Mouse (Mus musculus) splenic B cell, adult 2 months (primary cell): ENCODE results near the gene Scrn1.

ENCODE experiments used
- DNase-seq: peaks from one replicate; pipeline ENCODE4 v3.0.0-alpha.2; 2011; ENCODE audit warnings: low read depth, low spot score
- H3K27me3 ChIP-seq: 2 replicates; pipeline ENCODE4 v1.6.1; 2012; ENCODE audit warnings: mild to moderate bottlenecking, low read length, moderate library complexity, mixed read lengths; ENCODE audit not compliant: control insufficient read depth, poor library complexity, insufficient read depth, severe bottlenecking
- H3K36me3 ChIP-seq: 2 replicates; pipeline ENCODE4 v1.6.1; 2012; ENCODE audit warnings: mild to moderate bottlenecking, low read length, moderate library complexity, mixed read lengths; ENCODE audit not compliant: control insufficient read depth, poor library complexity, insufficient read depth, severe bottlenecking

Scrn1 gene

DNA sequence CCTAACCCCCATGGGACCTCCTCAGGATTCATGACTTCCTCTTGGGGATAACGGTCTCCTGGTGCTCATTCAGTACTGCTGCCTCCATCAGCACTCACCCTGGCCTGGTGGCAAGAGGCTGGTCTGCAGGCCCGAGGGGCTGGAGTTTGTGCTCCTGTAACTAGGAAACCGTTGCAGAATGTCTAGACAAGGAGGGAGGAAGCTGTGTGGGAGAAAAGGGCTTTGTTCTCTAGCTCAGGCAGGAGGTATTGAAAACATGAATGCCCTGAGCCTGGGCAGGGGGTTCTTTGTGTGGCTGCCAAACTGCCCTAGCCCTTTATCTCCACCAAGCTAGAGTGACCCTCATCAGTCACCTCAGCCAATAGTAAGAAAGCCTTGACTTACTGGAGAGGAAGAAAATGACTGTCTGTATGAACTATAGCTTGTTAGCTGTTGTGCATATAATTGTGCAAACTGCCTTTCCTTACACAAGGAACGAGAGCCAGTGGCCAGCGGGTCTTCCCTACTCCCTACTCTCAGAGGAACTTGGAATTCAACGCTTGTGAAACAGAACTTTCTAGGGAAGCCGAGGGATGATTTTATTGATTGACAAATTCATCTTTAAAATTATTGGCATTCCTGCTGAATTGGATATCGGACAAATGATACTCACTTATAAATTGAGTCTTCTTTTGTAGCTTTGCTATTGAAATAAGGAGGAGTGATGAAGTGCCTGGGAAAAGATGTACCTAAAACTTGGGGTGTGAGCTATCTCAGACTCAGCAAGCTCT, 11.8 kb downstream of the Scrn1 start:
- Histone ChIP-seq H3K27me3 (no peaks in the 10 kb centered on the region), H3K36me3 (no peaks in the 10 kb centered on the region)
- no peak for DNase-seq

DNA sequence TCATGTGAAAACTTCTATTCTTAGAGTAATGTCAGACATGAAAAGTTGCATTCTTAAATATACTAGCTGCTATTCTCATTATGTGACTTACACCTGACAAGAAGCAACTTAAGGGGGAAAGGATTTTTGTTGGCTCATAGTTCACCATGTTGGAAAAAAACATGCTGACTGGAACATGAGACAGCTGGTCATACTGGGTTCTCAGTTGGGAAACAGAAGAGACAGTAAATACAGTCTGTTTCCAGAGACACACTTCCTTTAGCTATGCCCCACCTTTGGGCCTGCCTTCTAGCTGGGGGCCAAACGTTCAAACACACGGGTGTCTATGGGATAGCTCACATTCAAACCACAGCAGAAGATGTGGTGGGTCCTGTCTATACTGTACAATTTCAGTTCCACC, 12.7 kb downstream of the Scrn1 start:
- Histone ChIP-seq H3K27me3 (no peaks in the 10 kb centered on the region), H3K36me3 (no peaks in the 10 kb centered on the region)
- DNase-seq = no peak

DNA sequence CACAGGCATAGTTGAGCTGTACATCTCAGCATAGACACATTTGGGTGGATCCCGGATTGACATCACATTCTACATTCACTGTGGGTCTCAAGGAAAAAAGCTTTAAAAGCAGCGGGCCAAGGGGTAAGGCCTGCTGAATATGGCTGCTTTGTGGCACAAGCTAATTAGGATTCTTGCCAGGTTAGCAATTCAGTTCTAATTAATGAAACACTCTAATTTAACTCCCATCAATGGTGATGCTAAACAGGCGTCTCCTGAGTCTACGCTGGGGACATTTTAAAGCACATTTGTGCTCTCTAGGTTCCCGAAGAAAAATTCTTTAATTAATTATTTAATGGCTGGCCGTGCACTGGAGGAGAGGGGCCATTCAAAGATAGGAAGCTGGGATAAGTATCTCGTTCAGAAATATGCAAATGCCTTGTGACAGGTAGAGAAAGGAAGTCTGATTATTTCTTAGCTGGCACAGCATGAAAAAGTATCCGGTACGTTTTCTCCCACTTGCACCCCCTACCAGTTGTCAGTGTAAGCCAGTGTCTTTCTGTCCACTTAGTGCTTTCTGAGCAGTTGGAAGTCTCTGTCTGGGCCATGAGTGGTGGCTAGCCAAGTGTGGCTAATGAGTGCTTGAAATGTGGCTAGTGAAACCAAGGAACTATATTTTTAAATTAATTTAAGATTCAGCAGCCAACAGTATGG, 13.4 kb downstream of the Scrn1 start:
- DNase-seq = no peak
- H3K36me3 ChIP-seq = no peaks in the 10 kb centered on the region
- no peaks in the 10 kb centered on the region for H3K27me3 ChIP-seq

DNA sequence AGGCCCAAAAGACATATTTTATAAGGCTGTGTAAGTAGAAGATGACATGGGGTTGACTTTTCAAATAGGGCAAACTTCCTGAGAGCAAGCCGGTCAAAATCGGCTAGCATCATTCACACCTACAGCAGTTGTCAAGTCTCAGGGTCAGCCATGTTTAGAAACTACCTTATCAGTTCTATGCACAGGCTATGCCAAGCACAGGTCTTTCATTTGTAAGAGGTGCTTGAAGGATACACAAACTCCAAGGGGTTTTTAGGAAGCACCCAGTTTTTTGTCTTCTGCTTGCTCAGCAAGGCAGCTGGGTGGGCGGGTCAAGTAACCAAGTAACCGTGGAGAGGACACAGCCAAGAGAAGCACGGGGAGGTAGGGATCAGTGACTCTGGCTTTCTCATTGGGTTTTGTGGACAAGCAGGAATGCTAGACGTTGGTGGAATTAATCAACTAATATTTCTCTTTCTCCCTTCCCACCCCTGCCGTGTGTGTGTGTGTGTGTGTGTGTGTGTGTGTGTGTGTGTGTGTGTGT, 15.4 kb downstream of the Scrn1 start:
- no peak for DNase-seq
- no peaks in the 10 kb centered on the region for H3K27me3 ChIP-seq
- H3K36me3 ChIP-seq = no peaks in the 10 kb centered on the region

DNA sequence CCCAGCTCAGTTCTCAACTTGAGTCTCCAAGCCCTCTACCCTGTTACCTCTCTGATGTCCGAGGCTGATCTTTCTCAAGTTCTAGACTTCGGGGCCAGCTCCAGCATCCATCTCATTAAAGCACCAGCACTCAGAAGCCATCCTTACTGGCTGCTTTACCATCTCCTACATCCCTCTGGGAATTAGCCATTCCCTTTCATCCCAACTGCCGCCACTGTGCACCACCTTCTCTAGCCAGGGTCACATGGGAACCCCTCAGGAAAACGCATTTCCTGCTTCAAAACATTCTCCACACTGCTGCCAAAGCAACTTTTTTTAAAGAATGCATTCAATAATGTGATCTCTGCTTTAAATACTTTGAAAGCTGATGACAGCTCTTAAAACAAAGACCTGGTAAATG, 17.0 kb downstream of the Scrn1 start:
- Histone ChIP-seq H3K27me3 (no peaks in the 10 kb centered on the region), H3K36me3 (no peaks in the 10 kb centered on the region)

DNA sequence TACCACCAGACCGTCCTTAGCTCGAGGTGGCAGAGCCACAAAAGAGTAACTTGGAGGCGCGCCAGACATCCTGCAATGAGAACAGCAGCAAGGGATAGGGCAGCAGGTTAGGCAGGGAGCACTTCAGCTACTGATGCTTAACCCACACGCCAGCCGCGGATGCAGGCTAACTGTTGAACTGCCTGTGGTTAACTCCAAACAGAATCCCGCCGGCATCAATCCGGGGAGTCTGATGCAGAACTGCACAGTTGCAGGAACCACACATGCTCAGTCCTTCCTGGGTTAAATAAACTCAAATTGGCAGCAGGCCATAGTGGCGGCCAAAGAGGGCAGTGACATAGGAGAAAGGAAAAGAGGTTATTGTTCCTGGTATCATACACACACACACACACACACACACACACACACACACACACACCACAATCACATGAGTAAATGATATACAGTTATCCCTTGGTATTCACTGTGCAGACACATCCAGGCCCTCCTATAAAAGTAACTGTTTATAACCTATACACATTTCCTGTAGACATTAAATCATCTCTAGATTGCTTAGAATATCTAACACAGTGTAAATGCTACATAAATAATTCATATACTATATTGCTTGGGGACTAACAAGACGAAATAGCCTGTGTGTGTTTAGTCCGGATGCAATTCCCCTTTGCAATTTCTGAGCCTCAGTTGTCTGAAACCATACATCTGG, 17.8 kb downstream of the Scrn1 start:
- H3K27me3 ChIP-seq = no peaks in the 10 kb centered on the region
- DNase-seq = no peak
- H3K36me3 ChIP-seq = no peaks in the 10 kb centered on the region

More for the DNA sequence above, 17.0 kb downstream of the Scrn1 start:
- no peak for DNase-seq

DNA sequence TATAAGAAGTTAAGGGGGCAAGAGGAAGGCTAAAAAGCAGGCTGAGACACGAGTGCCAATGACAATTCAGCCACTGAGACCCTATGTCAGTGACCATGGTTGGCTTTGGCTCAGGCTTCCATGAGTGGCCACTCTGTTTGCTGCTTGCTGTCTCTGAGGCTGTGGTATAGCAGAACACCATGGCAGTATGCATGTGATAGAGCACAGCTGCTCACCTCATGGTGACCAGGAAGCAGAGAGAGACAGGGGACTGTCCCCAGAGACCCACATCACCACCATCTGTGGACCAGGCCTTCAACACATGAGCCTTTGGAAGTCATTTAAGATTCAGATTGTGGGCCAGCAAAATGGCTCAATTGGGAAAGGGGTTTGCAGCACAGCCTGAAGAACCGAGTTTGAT, 22.6 kb downstream of the Scrn1 start:
- DNase-seq = no peak
- Histone ChIP-seq H3K36me3 (no peaks in the 10 kb centered on the region), H3K27me3 (no peaks in the 10 kb centered on the region; the same call in 1 of the 2 replicates)

DNA sequence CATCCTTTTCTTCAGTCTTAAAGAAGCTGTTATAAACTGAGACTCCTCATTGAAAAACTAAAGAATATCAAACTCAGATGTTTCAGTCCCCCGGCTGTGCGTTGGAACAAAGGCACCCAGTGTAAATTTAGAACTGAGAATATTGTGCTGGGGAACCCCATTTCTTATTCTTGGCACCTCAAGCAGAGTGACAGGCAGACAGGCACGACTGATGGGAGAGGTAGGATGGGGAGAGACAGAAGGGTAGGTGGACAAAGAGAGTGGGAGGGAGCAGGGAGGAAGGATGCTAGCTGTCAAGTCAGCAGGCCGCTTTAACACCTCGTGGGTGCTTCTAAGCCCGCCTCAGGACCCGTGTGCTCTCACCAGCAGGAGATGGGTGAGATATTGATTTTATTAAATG, 23.5 kb downstream of the Scrn1 start:
- no peak for DNase-seq
- H3K36me3 ChIP-seq = no peaks in the 10 kb centered on the region

DNA sequence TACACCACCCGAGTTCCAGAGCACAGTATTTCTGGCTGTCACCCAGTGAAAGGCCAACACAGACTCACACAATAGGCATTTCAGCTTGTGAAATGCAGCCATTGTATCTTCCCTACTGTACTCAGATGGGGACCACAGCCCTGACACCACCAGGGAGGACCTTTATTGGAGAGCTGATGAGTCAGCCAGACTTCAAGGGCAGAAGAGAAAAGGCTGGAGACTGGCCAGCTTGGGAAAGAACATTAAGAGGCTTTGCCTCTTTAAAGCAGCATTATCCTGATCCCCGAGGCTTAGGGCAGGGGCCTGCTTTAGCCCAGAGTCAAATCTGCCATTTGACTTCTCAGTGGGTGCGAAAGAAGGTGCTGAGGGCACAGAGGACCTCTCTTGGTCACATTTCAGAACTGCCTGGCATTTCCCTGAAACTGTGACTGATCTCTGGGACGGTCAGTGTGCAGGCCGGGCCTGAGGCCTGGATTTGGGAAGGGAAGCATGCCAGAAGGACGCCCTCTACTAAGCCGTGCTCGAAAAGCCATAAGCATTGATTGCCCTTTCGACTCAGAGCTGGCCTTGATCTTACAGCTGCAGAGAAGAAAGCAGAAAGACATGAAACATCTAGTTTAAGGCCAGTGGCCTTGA, 25.9 kb downstream of the Scrn1 start:
- Histone ChIP-seq H3K27me3 (no peaks in the 10 kb centered on the region; the same call in 1 of the 2 replicates), H3K36me3 (no peaks in the 10 kb centered on the region)
- no peak for DNase-seq

More for the DNA sequence above, 23.5 kb downstream of the Scrn1 start:
- H3K27me3 ChIP-seq = no peaks in the 10 kb centered on the region; the same call in 1 of the 2 replicates

DNA sequence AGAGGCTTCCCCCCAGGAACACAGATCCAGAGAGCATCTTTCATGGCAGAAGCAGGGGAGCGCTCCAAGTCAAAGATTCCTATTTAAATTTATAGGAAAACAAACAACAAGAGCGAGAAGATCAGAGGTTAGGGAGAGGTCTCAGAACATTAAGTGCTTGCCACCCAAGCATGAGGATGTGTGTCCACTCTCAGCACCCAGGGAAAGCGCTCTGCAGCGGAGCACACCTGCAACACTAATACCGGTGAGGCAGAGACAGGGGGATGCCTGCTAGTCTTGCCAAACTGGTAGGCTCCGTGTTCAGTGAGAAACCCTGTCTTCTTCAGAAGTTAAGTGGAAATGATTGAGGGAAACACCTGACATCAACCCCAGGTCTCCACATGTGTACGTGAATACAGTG, 26.9 kb downstream of the Scrn1 start:
- no peak for DNase-seq
- H3K36me3 ChIP-seq = no peaks in the 10 kb centered on the region
- no peaks in the 10 kb centered on the region; the same call in 1 of the 2 replicates for H3K27me3 ChIP-seq

DNA sequence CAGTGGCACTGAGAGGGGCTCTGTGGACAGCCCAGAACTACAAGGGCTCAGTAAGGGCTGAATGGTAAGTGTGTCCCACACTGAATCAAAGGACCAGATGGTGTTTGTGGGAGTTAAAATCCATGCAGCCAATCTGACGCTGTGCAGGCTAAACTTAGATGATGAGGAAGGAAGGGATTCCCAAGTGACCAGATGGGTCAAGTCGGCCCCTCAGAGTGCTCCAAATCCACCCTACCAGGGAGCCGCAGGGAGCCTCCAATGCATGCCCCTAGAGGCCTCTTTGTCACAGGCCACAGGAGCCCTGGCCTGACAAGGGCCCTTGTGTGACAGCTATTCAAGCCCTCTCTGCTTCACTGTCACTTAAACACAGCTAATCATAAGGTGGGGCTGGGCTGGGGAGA, 27.5 kb downstream of the Scrn1 start:
- Histone ChIP-seq H3K27me3 (no peaks in the 10 kb centered on the region; the same call in 1 of the 2 replicates), H3K36me3 (no peaks in the 10 kb centered on the region)
- no peak for DNase-seq

DNA sequence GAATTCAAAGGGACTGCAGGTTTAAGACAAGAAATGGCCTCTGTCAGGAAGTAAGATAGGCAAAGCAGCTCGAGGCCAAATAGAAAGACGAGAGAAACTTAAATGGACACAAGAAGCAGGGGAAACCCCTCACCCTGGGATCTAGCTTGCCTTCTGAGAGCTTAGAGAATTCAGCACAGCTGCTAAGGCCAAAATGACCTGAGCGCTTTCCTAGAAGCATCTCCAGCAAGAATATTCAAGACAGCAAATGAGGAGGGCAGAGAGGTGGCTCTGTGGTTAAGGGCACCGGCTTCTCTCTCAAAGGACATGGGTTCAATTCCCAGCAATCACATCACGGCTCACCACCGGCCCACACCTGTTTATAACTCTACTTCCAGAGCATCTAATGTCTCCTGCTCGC, 29.2 kb downstream of the Scrn1 start:
- H3K27me3 ChIP-seq = no peaks in the 10 kb centered on the region; the same call in 1 of the 2 replicates
- no peak for DNase-seq
- H3K36me3 ChIP-seq = no peaks in the 10 kb centered on the region

DNA sequence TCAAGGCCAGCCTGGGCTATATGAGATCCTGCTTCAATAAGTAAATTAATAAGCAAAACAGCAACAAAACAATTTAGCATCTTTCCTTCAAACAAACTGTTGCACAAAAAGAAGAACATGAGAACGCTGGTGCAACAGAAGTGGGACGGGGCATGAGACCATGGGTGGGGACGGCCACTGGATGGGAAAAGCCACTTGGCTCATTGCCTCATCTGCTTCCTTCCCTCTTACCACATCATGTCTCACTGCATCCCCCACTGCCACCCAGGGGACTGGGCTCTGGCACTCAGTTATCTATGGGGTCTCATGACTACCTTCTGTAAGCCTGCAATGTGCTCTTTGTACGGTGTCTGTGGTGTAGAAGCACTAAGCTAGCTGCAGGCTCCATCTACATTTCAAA, 30.8 kb downstream of the Scrn1 start:
- H3K27me3 ChIP-seq = no peaks in the 10 kb centered on the region
- H3K36me3 ChIP-seq = no peaks in the 10 kb centered on the region
- DNase-seq = no peak

DNA sequence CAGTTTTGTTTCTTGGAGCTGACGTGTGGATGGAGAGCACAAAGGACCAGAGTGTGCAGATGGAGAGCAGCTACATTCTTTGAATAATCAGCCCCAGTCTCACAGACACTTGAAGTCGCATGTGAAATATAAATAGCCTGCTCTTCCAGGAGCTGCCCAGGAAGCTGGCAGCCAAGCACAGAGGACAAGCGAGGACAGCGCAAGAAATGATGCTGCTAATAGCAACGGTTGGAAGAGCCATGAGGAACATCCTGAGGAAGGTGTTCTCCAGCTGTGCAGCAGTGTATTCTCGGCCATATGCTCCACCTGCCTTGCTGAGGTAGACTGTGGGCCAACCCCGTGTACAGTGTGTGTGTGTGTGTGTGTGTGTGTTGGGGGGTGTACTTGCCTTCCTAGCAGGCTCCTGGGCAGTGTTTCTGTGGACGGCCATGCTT, 35.2 kb downstream of the Scrn1 start:
- DNase-seq = no peak

More for the DNA sequence above, 35.2 kb downstream of the Scrn1 start:
- Histone ChIP-seq H3K36me3 (no peaks in the 10 kb centered on the region), H3K27me3 (no peaks in the 10 kb centered on the region)
